Mouse (Mus musculus): Measurements from ENCODE around the gene Lrriq4. TPM values are rescaled to one million over a fixed set of nuclear protein-coding genes. Genes with fewer than 3 reads are reported as not detected.

The Lrriq4 gene
- not detected in 2 replicates for polyA plus RNA-seq (2015; fragmentation: Nextera tagmentation; extraction: Ambion mirVana)

DNA sequence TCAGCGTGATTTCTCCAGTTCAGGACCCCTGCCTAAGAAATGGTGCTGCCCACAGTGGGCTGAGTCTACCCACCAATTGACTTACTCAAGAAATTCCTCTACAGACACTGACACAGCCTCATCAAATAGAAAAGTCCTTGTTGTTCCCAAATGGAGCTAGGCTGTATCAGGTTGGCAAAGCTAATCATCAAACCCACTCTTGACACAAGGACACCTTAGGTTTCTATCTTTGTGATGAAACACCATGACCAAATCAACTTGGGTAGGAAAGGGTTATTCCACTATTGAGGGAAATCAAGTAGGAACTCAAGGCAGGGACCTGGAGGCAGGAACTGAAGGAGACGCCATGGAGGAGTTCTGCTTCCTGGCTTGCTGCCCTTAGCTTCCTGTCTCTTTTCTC lies at the start of gene Lrriq4:
Lrriq4 (plus strand) TSS at position 301 of the 400 bp plus-strand sequence.
- H3K27me3 ChIP-seq (ENCODE audit: control insufficient read depth, insufficient read depth, low read depth, low read length) = peaks cover 3% of the 10 kb centered on the region; the same call in 1 of the 2 replicates

DNA sequence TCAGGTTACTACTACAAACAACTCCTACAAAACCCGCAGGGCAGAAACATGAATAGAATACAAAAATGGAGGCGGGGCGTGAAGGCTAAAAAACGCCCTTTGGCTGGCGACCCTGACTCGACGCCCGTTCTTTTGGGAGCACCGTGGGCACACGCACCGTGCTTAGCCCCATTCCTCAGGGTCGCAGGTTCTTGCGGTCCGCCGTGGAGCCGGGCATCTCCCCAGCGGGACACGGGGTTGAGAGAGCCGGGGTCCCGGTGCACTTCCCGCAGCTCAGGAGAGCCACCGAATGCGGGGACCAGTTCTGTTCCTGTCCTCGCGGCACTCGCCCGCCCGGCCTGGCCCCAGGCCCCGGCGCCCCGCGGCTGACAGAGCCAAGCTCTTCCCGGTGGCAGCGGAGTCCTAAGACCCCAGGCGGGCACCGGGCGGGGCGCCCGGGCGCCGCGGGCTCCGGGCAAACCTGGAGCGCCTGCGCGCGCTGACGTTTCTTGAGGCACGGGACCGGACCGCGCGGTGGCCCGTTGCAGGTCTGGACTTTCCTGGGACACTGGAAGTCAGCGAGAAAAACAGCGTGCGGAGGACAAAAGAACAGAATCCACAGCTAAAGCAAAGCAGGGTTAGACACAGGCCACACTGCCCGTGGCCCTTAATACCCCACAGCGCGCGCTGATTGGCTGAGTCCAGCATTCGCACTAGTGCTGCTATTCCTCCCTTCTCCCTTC lies 49.0 kb upstream of the Lrriq4 start:
- under 1% methylated on average over 62 of the region's 62 CpGs for WGBS
- Histone ChIP-seq H3K27ac (ENCODE audit: low read length) (peak overlapping the region; percentile 16; the same call in 1 of the 2 replicates), H3K4me1 (replicated peaks; ENCODE audit: control insufficient read depth, insufficient read depth, low read length) (peaks cover 6% of the 10 kb centered on the region; the same call in 1 of the 2 replicates), H3K9me3 (ENCODE audit: control insufficient read depth, low read length) (no peaks in the 10 kb centered on the region), H3K4me2 (ENCODE audit: low read depth, low read length) (peak overlapping the region; percentile 81), H3K4me3 (ENCODE audit: low read length) (peak overlapping the region; percentile 71), H3K36me3 (ENCODE audit: control insufficient read depth, insufficient read depth, low read length) (no peaks in the 10 kb centered on the region), H3K27me3 (ENCODE audit: control insufficient read depth, insufficient read depth, low read depth, low read length) (peaks cover 3% of the 10 kb centered on the region; the same call in 1 of the 2 replicates), H3K9ac (ENCODE audit: low read length) (peak overlapping the region; percentile 82)
- ATAC-seq (ENCODE audit: low read depth) = peak; percentile 60

More for the DNA sequence above, at the start of gene Lrriq4:
- Histone ChIP-seq H3K4me2 (ENCODE audit: low read depth, low read length) (no peak within 1 kb of the TSS), H3K36me3 (ENCODE audit: control insufficient read depth, insufficient read depth, low read length) (no peaks in the 10 kb centered on the region), H3K4me1 (replicated peaks; ENCODE audit: control insufficient read depth, insufficient read depth, low read length) (peaks cover 5% of the 10 kb centered on the region; the same call in 1 of the 2 replicates), H3K27ac (ENCODE audit: low read length) (no peak within 1 kb of the TSS), H3K9me3 (ENCODE audit: control insufficient read depth, low read length) (no peaks in the 10 kb centered on the region), H3K9ac (ENCODE audit: low read length) (no peak within 1 kb of the TSS), H3K4me3 (ENCODE audit: low read length) (no peak within 1 kb of the TSS)
- 60% methylated on average over 2 of the region's 2 CpGs for WGBS
- ATAC-seq (ENCODE audit: low read depth) = no peak

- no peaks in the 10 kb centered on the region for H3K36me3 ChIP-seq (ENCODE audit: control insufficient read depth, insufficient read depth, low read length)
- no peak overlapping the region for H3K4me2 ChIP-seq (ENCODE audit: low read depth, low read length)
- H3K9me3 ChIP-seq (ENCODE audit: control insufficient read depth, low read length) = no peaks in the 10 kb centered on the region
- peaks cover 3% of the 10 kb centered on the region; the same call in 1 of the 2 replicates for H3K27me3 ChIP-seq (ENCODE audit: control insufficient read depth, insufficient read depth, low read depth, low read length)
- no peak overlapping the region for H3K4me3 ChIP-seq (ENCODE audit: low read length)
- no peak overlapping the region for H3K27ac ChIP-seq (ENCODE audit: low read length)
- no peak overlapping the region for H3K9ac ChIP-seq (ENCODE audit: low read length)
- WGBS = 84% methylated on average over 7 of the region's 7 CpGs
- H3K4me1 ChIP-seq (replicated peaks; ENCODE audit: control insufficient read depth, insufficient read depth, low read length) = peaks cover 6% of the 10 kb centered on the region; the same call in 1 of the 2 replicates
- ATAC-seq (ENCODE audit: low read depth) = no peak
Observed at GRCm38 (mm10) chr3:30597271-30597670, 47.0 kb upstream of the Lrriq4 start.

GRCm38 (mm10) chr3:30599711-30600545 lies 44.4 kb upstream of the Lrriq4 start, which contains the start of gene Actrt3:
Gene Actrt3, minus strand, starts transcription at chr3:30599939.
- 2% methylated on average over 32 of the region's 32 CpGs for WGBS
- H3K27ac ChIP-seq (ENCODE audit: low read length) = peak within 1 kb of the TSS; percentile 69; the same call in 1 of the 2 replicates
- peak within 1 kb of the TSS; percentile 73 for H3K4me2 ChIP-seq (ENCODE audit: low read depth, low read length)
- no peaks in the 10 kb centered on the region; the same call in 1 of the 2 replicates for H3K36me3 ChIP-seq (ENCODE audit: control insufficient read depth, insufficient read depth, low read length)
- peaks cover 12% of the 10 kb centered on the region for H3K4me1 ChIP-seq (replicated peaks; ENCODE audit: control insufficient read depth, insufficient read depth, low read length)
- H3K4me3 ChIP-seq (ENCODE audit: low read length) = peak within 1 kb of the TSS; percentile 58
- no peaks in the 10 kb centered on the region for H3K9me3 ChIP-seq (ENCODE audit: control insufficient read depth, low read length)
- no peak for ATAC-seq (ENCODE audit: low read depth)
- peak within 1 kb of the TSS; percentile 60 for H3K9ac ChIP-seq (ENCODE audit: low read length)
- peaks cover 3% of the 10 kb centered on the region; the same call in 1 of the 2 replicates for H3K27me3 ChIP-seq (ENCODE audit: control insufficient read depth, insufficient read depth, low read depth, low read length)

DNA sequence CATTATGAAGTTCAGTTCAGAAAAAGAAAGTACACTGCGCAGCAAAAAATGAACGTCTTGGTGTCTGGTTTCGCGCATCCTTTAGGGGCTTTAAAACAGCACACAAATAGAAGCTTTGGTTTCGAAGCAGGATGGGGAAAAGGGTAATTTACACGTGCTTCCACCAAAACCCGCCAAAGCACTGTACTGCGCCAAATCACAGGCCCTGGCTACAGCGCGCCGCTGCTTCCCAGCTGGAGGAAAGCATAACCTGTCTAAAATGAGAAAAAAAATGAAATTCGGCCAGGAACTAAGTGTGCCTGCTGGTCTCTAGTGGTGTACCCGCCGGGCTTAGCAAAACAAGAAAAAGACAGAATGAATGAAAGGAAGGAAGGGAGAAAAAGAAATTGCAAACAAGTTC lies 43.6 kb upstream of the Lrriq4 start:
- under 1% methylated on average over 14 of the region's 14 CpGs for whole genome bisulfite sequencing
- ATAC-seq (ENCODE audit: low read depth) = no peak
- H3K27me3 ChIP-seq (ENCODE audit: control insufficient read depth, insufficient read depth, low read depth, low read length) = peaks cover 3% of the 10 kb centered on the region; the same call in 1 of the 2 replicates
- peak overlapping the region; percentile 58 for H3K4me3 ChIP-seq (ENCODE audit: low read length)
- H3K9me3 ChIP-seq (ENCODE audit: control insufficient read depth, low read length) = no peaks in the 10 kb centered on the region
- peak overlapping the region; percentile 69; the same call in 1 of the 2 replicates for H3K27ac ChIP-seq (ENCODE audit: low read length)
- peak overlapping the region; percentile 73 for H3K4me2 ChIP-seq (ENCODE audit: low read depth, low read length)
- peak overlapping the region; percentile 60 for H3K9ac ChIP-seq (ENCODE audit: low read length)
- peaks cover 12% of the 10 kb centered on the region for H3K4me1 ChIP-seq (replicated peaks; ENCODE audit: control insufficient read depth, insufficient read depth, low read length)
- H3K36me3 ChIP-seq (ENCODE audit: control insufficient read depth, insufficient read depth, low read length) = no peaks in the 10 kb centered on the region; the same call in 1 of the 2 replicates

- 0 out of 2 replicates have a peak overlapping the region, but pooled peaks have one; percentile 28 for H3K9ac ChIP-seq (ENCODE audit: low read length)
Observed at GRCm38 (mm10) chr3:30601175-30601574, 43.1 kb upstream of the Lrriq4 start.

DNA sequence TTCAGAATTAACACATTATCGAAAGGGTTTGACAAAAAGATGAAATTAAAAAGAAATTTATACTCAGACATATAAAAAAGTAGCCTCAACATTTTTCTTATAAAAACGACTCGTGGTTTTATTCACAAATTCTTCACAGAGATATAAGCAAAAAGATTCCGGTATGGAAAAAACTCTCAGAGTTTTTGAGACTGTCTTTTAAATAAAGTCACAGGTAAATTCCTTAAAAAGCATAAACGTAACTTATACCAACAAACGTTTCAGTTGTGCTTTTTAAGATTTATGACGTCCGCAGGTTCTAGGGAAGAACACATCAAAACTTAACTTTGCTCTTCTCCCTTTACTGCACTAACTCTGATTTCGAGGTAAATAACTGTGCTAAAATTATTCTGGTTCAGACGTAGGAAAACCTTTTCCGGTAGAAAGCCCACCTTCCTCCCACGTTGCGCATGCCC lies 42.7 kb upstream of the Lrriq4 start:
- H3K4me1 ChIP-seq (replicated peaks; ENCODE audit: control insufficient read depth, insufficient read depth, low read length) = peaks cover 12% of the 10 kb centered on the region
- no peak for ATAC-seq (ENCODE audit: low read depth)
- peak overlapping the region; percentile 92 for H3K9ac ChIP-seq (ENCODE audit: low read length)
- no peaks in the 10 kb centered on the region; the same call in 1 of the 2 replicates for H3K36me3 ChIP-seq (ENCODE audit: control insufficient read depth, insufficient read depth, low read length)
- H3K4me3 ChIP-seq (ENCODE audit: low read length) = peak overlapping the region; percentile 85
- peak overlapping the region; percentile 94 for H3K27ac ChIP-seq (ENCODE audit: low read length)
- peak overlapping the region; percentile 73 for H3K4me2 ChIP-seq (ENCODE audit: low read depth, low read length)
- H3K27me3 ChIP-seq (ENCODE audit: control insufficient read depth, insufficient read depth, low read depth, low read length) = peaks cover 3% of the 10 kb centered on the region; the same call in 1 of the 2 replicates
- H3K9me3 ChIP-seq (ENCODE audit: control insufficient read depth, low read length) = no peaks in the 10 kb centered on the region
- WGBS = under 1% methylated on average over 13 of the region's 13 CpGs

More at GRCm38 (mm10) chr3:30601175-30601574, 43.1 kb upstream of the Lrriq4 start:
- Histone ChIP-seq H3K9me3 (ENCODE audit: control insufficient read depth, low read length) (no peaks in the 10 kb centered on the region), H3K4me1 (replicated peaks; ENCODE audit: control insufficient read depth, insufficient read depth, low read length) (peaks cover 12% of the 10 kb centered on the region), H3K27ac (ENCODE audit: low read length) (peak overlapping the region; percentile 63; the same call in 1 of the 2 replicates), H3K4me3 (ENCODE audit: low read length) (peak overlapping the region; percentile 58), H3K4me2 (ENCODE audit: low read depth, low read length) (peak overlapping the region; percentile 73), H3K27me3 (ENCODE audit: control insufficient read depth, insufficient read depth, low read depth, low read length) (peaks cover 3% of the 10 kb centered on the region; the same call in 1 of the 2 replicates), H3K36me3 (ENCODE audit: control insufficient read depth, insufficient read depth, low read length) (no peaks in the 10 kb centered on the region; the same call in 1 of the 2 replicates)
- peak; percentile 42 for ATAC-seq (ENCODE audit: low read depth)
- WGBS = under 1% methylated on average over 17 of the region's 17 CpGs

- Histone ChIP-seq H3K9me3 (ENCODE audit: control insufficient read depth, low read length) (no peaks in the 10 kb centered on the region), H3K4me3 (ENCODE audit: low read length) (peak within 1 kb of the TSS; percentile 85), H3K36me3 (ENCODE audit: control insufficient read depth, insufficient read depth, low read length) (no peaks in the 10 kb centered on the region; the same call in 1 of the 2 replicates), H3K9ac (ENCODE audit: low read length) (peak within 1 kb of the TSS; percentile 92), H3K27me3 (ENCODE audit: control insufficient read depth, insufficient read depth, low read depth, low read length) (peaks cover 3% of the 10 kb centered on the region; the same call in 1 of the 2 replicates), H3K4me1 (replicated peaks; ENCODE audit: control insufficient read depth, insufficient read depth, low read length) (peaks cover 12% of the 10 kb centered on the region), H3K27ac (ENCODE audit: low read length) (peak within 1 kb of the TSS; percentile 94), H3K4me2 (ENCODE audit: low read depth, low read length) (peak within 1 kb of the TSS; percentile 73)
- WGBS = under 1% methylated on average over 40 of the region's 40 CpGs
- peak; percentile 96 for ATAC-seq (ENCODE audit: low read depth)
Observed at GRCm38 (mm10) chr3:30602065-30602739, 42.1 kb upstream of the Lrriq4 start, which contains the start of gene Mynn. Gene Mynn, plus strand, starts transcription at chr3:30602065.
